ENCODE assay signal across 11 mouse cellular contexts in the genomic region with DNA sequence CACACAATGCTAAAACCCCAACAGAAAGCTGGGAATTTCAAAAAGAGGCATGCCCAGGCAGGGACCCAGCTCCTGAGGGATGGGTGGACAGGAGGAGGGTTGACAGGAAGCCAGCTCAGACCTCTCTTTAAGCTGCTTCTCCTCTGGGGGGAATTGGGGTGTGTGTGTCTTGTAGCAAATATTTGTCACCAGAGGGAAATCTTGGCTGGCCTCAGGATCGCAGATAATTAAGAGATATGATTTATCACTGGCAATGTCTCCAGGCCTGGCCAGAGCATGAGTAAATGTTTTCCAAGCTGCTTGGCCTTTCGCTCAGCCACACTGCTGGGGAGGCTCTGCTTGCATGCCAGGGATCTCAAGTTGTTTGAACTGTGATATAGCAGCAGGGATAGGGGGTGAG.
DNase-seq lines count a peak whose midpoint lies in the region; TF ChIP-seq lines count a peak whose summit lies in the region.
"Had no signal": no experiment of that assay in that cellular context is flagged by ENCODE, and none has a peak within 500 bp of the region (broad histone marks: within the 10 kb centered on the region; RNA-seq: fewer than 3 reads in every experiment).

No protein-coding gene starts in this region.

- TF ChIP-seq POLR2A in embryonic fibroblast, embryonic 13.5 days (IDR thresholded peaks at IDR 0.05; ENCODE audit: low read depth, low read length): no peak

- H3K27ac ChIP-seq in heart, embryonic 10.5 days: 0 out of 2 replicates have a peak overlapping the region, but pooled peaks have one; percentile 31
- H3K27ac ChIP-seq in embryonic fibroblast, embryonic 13.5 days (ENCODE audit: insufficient read depth, low read length): peak overlapping the region; percentile 88
- H3K27ac ChIP-seq: embryonic facial prominence, embryonic 15.5 days had no signal

- TF ChIP-seq CTCF in embryonic fibroblast, embryonic 13.5 days (IDR thresholded peaks at IDR 0.05; ENCODE audit: borderline replicate concordance, insufficient read depth, low read length): no peak

- H3K4me1 ChIP-seq in heart, embryonic 10.5 days: peaks cover 13% of the 10 kb centered on the region
- H3K4me1 ChIP-seq in embryonic fibroblast, embryonic 13.5 days (ENCODE audit: control insufficient read depth, insufficient read depth, low read length): 0 out of 2 replicates have a peak, but pooled peaks cover 6% of the 10 kb centered on the region

- WGBS in heart, embryonic 10.5 days: 39% methylated on average over 2 of the region's 2 CpGs

- no peak overlapping the region for H3K4me3 ChIP-seq in heart, embryonic 10.5 days
- no peak overlapping the region for H3K4me3 ChIP-seq in embryonic fibroblast, embryonic 13.5 days (ENCODE audit: insufficient read depth, low read length)
- H3K4me3 ChIP-seq: embryonic facial prominence, embryonic 15.5 days had no signal

- no peaks in the 10 kb centered on the region for H3K9me3 ChIP-seq in heart, embryonic 10.5 days
- H3K9me3 ChIP-seq: embryonic facial prominence, embryonic 15.5 days had no signal

- no peak for DNase-seq in heart, embryonic 10.5 days (ENCODE audit: low spot score)
- no peak for DNase-seq in heart, postnatal 14 days
- peak; percentile 16 for DNase-seq in MN1 (ENCODE audit: low spot score)
- DNase-seq in kidney, postnatal 14 days: peak; percentile 72
- no peak for DNase-seq in layer of hippocampus, adult 11-12 months (ENCODE audit: low spot score)
- DNase-seq in testis, postnatal 14 days (ENCODE audit: low spot score): no peak
- no peak for DNase-seq in frontal cortex, adult 2 months (ENCODE audit: extremely low spot score in 1 of 2, low spot score in 1 of 2)
- DNase-seq: layer of hippocampus, adult 9-11 months; retina, postnatal 1 day had no signal

- intact Hi-C loops in heart, postnatal 14 days (cut with DNase I): no loop called here

- H3K27me3 ChIP-seq in heart, embryonic 10.5 days (ENCODE audit: insufficient read depth, poor library complexity, severe bottlenecking): peaks cover 3% of the 10 kb centered on the region; the same call in 1 of the 2 replicates

- H3K36me3 ChIP-seq in heart, embryonic 10.5 days: no peaks in the 10 kb centered on the region
- H3K36me3 ChIP-seq: embryonic facial prominence, embryonic 15.5 days had no signal

Comparison
In these comparisons a context has a peak if more than half of its experiments do, and no peak if none do; other contexts are left out.
1. DNase-seq: peak in MN1 (single experiment) and kidney, postnatal 14 days (single experiment); none in heart, embryonic 10.5 days (single experiment), heart, postnatal 14 days (0 of 2), layer of hippocampus, adult 11-12 months (single experiment), testis, postnatal 14 days (single experiment) and frontal cortex, adult 2 months (0 of 2).